ENCODE assay signal across 8 mouse cellular contexts in the genomic region with DNA sequence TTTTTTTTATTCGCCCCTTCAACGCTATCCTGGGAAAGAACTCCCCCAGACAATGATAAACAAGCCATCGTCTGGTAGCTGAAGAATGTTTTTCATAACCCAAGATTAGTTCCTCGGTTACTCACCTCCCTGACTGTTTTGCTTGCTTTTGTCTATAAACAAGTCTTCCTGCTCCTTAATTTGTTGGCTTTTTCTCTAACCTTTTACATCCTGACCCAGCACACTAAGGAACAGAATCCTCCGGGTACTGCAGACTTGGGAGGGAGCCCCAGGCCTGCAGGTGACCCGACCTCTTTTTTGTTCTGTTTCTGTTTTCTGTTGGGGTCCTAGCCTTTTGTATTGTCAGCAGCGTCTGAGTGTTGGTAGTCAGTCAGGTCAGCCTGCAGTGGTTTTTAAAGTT. TPM values are rescaled to one million over a fixed set of nuclear protein-coding genes. Genes with fewer than 3 reads are reported as not detected.
DNase-seq lines count a peak whose midpoint lies in the region; ATAC-seq and TF ChIP-seq lines count a peak whose summit lies in the region.

No protein-coding gene starts in this region.

- no peaks in the 10 kb centered on the region for H3K27me3 ChIP-seq in liver, adult 2 months (ENCODE audit: control insufficient read depth, insufficient read depth, low read length)
- no peaks in the 10 kb centered on the region for H3K27me3 ChIP-seq in forebrain, embryonic 11.5 days (ENCODE audit: control insufficient read depth, insufficient read depth, low read length)
- H3K27me3 ChIP-seq in limb, embryonic 12.5 days, result no peaks in the 10 kb centered on the region
- H3K27me3 ChIP-seq in neural tube, embryonic 15.5 days (replicated peaks), result no peaks in the 10 kb centered on the region

- TF ChIP-seq CTCF in liver, adult 2 months (IDR thresholded peaks at IDR 0.05; ENCODE audit: low read depth, low read length), result no peak

- peak overlapping the region; percentile 91 for H3K27ac ChIP-seq in liver, adult 2 months (replicated peaks; ENCODE audit: insufficient read depth, low read depth, low read length)
- no peak overlapping the region for H3K27ac ChIP-seq in forebrain, embryonic 11.5 days (ENCODE audit: low read depth, low read length)
- no peak overlapping the region for H3K27ac ChIP-seq in limb, embryonic 12.5 days
- no peak overlapping the region for H3K27ac ChIP-seq in neural tube, embryonic 15.5 days (replicated peaks)

- peak; percentile 55 for DNase-seq in liver, adult 2 months (ENCODE audit: extremely low read depth, low read depth, low spot score)
- no peak for DNase-seq in liver
- no peak for DNase-seq in forebrain, embryonic 11.5 days (ENCODE audit: low spot score)
- no peak for DNase-seq in B cell, adult 2 months
- no peak for DNase-seq in adrenal gland, postnatal 36 days
- DNase-seq in kidney, adult 11 months, result no peak

- TF ChIP-seq POLR2A in liver, adult 2 months (IDR thresholded peaks at IDR 0.05; ENCODE audit: extremely low read depth, insufficient read depth, low read length), result no peak

- H3K4me3 ChIP-seq in liver, adult 2 months (ENCODE audit: insufficient read depth, low read depth, low read length), result peak overlapping the region; percentile 38
- H3K4me3 ChIP-seq in forebrain, embryonic 11.5 days (ENCODE audit: low read depth, low read length), result no peak overlapping the region
- peak overlapping the region; percentile 91; the same call in 1 of the 2 replicates for H3K4me3 ChIP-seq in limb, embryonic 12.5 days (replicated peaks)
- peak overlapping the region; percentile 16; the same call in 1 of the 2 replicates for H3K4me3 ChIP-seq in neural tube, embryonic 15.5 days (replicated peaks)

- no peak for ATAC-seq in forebrain, embryonic 11.5 days (replicated peaks; ENCODE audit: low FRiP score)
- no peak for ATAC-seq in limb, embryonic 12.5 days (ENCODE audit: insufficient number of reproducible peaks, insufficient read depth, low FRiP score, low TSS enrichment, low read depth)
- ATAC-seq in neural tube, embryonic 15.5 days (ENCODE audit: low FRiP score), result no peak

- H3K9me3 ChIP-seq in forebrain, embryonic 11.5 days (ENCODE audit: control insufficient read depth, low read length), result no peaks in the 10 kb centered on the region
- H3K9me3 ChIP-seq in limb, embryonic 12.5 days, result no peaks in the 10 kb centered on the region
- H3K9me3 ChIP-seq in neural tube, embryonic 15.5 days (replicated peaks), result no peaks in the 10 kb centered on the region

- H3K4me1 ChIP-seq in liver, adult 2 months (ENCODE audit: control insufficient read depth, insufficient read depth, low read length), result peaks cover 29% of the 10 kb centered on the region
- H3K4me1 ChIP-seq in forebrain, embryonic 11.5 days (replicated peaks; ENCODE audit: control insufficient read depth, insufficient read depth, low read length), result peaks cover 21% of the 10 kb centered on the region
- peaks cover 66% of the 10 kb centered on the region for H3K4me1 ChIP-seq in limb, embryonic 12.5 days (replicated peaks)
- H3K4me1 ChIP-seq in neural tube, embryonic 15.5 days, result peaks cover 67% of the 10 kb centered on the region

- H3K79me2 ChIP-seq in liver, adult 2 months (ENCODE audit: control insufficient read depth, insufficient read depth, low read length), result peaks cover 15% of the 10 kb centered on the region; the same call in 1 of the 2 replicates

- WGBS in liver, adult 2 months, result 9% methylated on average over 7 of the region's 7 CpGs
- WGBS in forebrain, embryonic 11.5 days, result 35% methylated on average over 7 of the region's 7 CpGs
- WGBS in limb, embryonic 12.5 days, result 49% methylated on average over 7 of the region's 7 CpGs
- 43% methylated on average over 7 of the region's 7 CpGs for WGBS in neural tube, embryonic 15.5 days

- peak overlapping the region; percentile 62; the same call in 1 of the 2 replicates for H3K9ac ChIP-seq in liver, adult 2 months (ENCODE audit: low read depth, low read length)
- peak overlapping the region; percentile 9; the same call in 1 of the 2 replicates for H3K9ac ChIP-seq in forebrain, embryonic 11.5 days (ENCODE audit: low read length)
- H3K9ac ChIP-seq in limb, embryonic 12.5 days (replicated peaks), result no peak overlapping the region
- H3K9ac ChIP-seq in neural tube, embryonic 15.5 days (replicated peaks), result peak overlapping the region; percentile 42; the same call in 1 of the 2 replicates

- H3K4me2 ChIP-seq in forebrain, embryonic 11.5 days (ENCODE audit: low read depth, low read length, severe bottlenecking), result peak overlapping the region; percentile 29; the same call in 1 of the 2 replicates
- H3K4me2 ChIP-seq in limb, embryonic 12.5 days, result peak overlapping the region; percentile 64
- peak overlapping the region; percentile 66 for H3K4me2 ChIP-seq in neural tube, embryonic 15.5 days

- H3K36me3 ChIP-seq in liver, adult 2 months (ENCODE audit: control insufficient read depth, insufficient read depth, low read length), result no peaks in the 10 kb centered on the region
- no peaks in the 10 kb centered on the region for H3K36me3 ChIP-seq in forebrain, embryonic 11.5 days (ENCODE audit: control insufficient read depth, insufficient read depth, low read length)
- no peaks in the 10 kb centered on the region; the same call in 1 of the 2 replicates for H3K36me3 ChIP-seq in limb, embryonic 12.5 days
- no peaks in the 10 kb centered on the region for H3K36me3 ChIP-seq in neural tube, embryonic 15.5 days

RNA-seq across cellular contexts. Expression of gene Fam160b1, which starts 2.6 kb away (rescaled TPM):
- 18.4 and 21.7 TPM in 2 replicates for total RNA-seq in liver, adult 2 months (2014; rRNA removed)
- polyA plus RNA-seq in liver, adult 2 months (2012; rRNA removed), result 10.6 and 10.9 TPM in 2 replicates
- polyA plus RNA-seq in forebrain, embryonic 11.5 days (2014; fragmentation: Nextera tagmentation; extraction: Ambion mirVana), result 14.0 and 14.5 TPM in 2 replicates
- polyA plus RNA-seq in limb, embryonic 12.5 days (2016; fragmentation: Nextera tagmentation; extraction: Ambion mirVana), result 17.6 and 18.1 TPM in 2 replicates
- 12.6 and 12.9 TPM in 2 replicates for polyA plus RNA-seq in neural tube, embryonic 15.5 days (2015; fragmentation: Nextera tagmentation; extraction: Ambion mirVana)
- 10 to 100 TPM; 20.8 to 21.0 TPM for total RNA-seq in adrenal gland, postnatal 36 days (2021)

RNA-seq across cellular contexts. Expression of gene Ablim1, which starts 48.4 kb away (rescaled TPM):
- total RNA-seq in liver, adult 2 months (2014; rRNA removed), result 23.7 and 35.2 TPM in 2 replicates
- polyA plus RNA-seq in liver, adult 2 months (2012; rRNA removed), result 16.4 and 16.6 TPM in 2 replicates
- 17.0 and 19.9 TPM in 2 replicates for polyA plus RNA-seq in forebrain, embryonic 11.5 days (2014; fragmentation: Nextera tagmentation; extraction: Ambion mirVana)
- 22.1 and 26.1 TPM in 2 replicates for polyA plus RNA-seq in limb, embryonic 12.5 days (2016; fragmentation: Nextera tagmentation; extraction: Ambion mirVana)
- 58.6 and 58.7 TPM in 2 replicates for polyA plus RNA-seq in neural tube, embryonic 15.5 days (2015; fragmentation: Nextera tagmentation; extraction: Ambion mirVana)
- total RNA-seq in adrenal gland, postnatal 36 days (2021), result 10 to 100 TPM; 34.0 to 37.0 TPM
